Mouse (Mus musculus): ENCODE results near the gene 1700014D04Rik.
"Not testable (repeated sequence)": the region's sequence is repeated elsewhere in the genome, so short reads cannot be mapped to it uniquely, and the experiment has no call there.

1700014D04Rik gene

DNA sequence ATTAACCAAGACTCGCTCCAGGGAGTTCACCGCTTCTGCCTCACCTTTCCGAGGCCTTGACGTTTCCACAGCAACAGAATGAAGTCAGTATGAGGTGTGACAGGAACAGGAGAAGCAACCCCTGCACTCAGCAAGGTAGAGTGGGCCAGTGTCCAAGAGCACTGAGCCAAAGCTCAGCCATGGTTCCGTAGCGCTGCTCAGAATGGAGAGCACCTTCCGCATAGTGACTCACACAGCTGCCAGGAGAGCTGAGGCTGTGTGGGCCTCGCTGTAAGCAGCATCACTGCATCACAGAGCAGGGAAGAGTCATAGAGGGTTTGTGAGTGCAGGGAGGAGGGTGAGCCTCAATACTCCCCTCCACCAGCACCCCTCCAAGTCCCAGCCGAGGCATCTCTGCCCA, at the start of gene 1700014D04Rik:
Gene 1700014D04Rik, minus strand, starts transcription at position 42 of the 400 bp plus-strand sequence.
- DNase-seq (ENCODE audit: low spot score in 2 of 2) = no peak

DNA sequence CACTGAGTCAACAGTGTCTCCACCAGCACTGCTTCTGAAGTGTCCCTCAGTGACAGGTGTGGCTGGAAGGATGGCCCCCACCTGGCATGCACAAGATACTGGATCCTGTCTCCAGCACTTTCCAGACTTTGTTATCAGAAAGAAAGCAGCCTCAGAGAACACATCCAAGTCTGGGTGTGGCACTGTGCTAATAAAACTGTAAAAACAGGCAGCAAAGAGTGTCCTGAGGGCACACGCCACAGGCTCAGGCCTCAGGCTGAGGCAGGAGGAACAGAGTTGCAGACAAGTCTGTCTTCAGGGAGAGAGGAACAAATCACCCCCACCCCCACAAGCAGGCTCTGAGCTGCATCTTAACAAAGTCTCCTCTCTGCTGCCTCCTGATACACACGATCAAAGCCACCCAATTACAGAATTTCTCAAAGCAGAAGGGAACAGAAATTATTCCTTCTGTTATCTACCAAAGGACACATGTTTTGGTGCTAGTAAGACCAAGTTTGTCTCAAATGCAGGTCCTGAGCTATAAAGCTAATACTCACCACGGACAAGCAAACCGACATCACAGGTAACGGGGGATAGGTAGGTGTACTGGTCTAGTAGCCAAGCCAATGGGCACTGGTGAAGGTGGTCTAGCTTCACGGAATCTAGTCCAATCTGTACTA, 49.4 kb upstream of the 1700014D04Rik start:
- peak; percentile 73 to 78 for DNase-seq (ENCODE audit: low spot score in 2 of 2)

DNA sequence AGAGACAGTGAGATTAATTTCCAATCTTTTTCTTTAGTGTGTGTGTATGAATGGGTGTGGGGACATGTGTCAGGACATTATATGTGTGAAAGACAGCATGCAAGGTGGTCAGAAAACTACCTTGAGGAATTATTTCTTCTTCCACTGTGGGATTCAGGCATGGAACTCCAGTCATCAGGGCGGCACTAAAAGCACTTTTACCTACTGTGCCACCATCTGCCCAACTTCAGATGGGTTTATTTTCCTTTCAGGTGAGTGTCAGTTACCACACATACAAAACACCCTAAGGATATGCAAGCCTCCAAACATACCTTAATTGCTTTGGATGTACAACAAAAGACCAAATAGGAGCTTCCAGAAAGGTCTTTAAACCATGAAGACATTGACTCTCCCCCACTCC, 48.2 kb upstream of the 1700014D04Rik start:
- DNase-seq (ENCODE audit: low spot score in 2 of 2) = no peak

DNA sequence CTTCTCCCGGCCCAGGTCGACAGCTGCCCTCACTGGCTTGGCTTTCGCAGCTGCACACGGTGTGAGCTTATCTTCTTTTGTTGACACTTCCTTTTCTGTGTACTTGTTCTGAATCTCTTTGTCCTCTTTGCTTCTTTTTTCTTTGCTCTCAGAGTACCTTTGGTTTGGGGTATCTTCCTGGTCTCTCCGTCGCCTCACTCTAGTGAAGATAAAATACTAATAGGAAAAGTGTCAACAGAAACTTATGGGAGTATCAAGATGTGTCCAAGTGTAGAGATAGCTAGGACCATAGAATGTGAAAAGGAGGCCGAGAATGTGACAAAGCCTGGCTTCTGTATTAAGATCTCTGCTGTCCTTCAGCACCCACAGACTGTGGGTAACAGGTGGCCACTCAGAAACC, 35.6 kb upstream of the 1700014D04Rik start, which contains the start of gene Gm49354:
Gene Gm49354, minus strand, starts transcription at position 101 of the 400 bp plus-strand sequence.
- DNase-seq (ENCODE audit: low spot score in 2 of 2) = no peak

DNA sequence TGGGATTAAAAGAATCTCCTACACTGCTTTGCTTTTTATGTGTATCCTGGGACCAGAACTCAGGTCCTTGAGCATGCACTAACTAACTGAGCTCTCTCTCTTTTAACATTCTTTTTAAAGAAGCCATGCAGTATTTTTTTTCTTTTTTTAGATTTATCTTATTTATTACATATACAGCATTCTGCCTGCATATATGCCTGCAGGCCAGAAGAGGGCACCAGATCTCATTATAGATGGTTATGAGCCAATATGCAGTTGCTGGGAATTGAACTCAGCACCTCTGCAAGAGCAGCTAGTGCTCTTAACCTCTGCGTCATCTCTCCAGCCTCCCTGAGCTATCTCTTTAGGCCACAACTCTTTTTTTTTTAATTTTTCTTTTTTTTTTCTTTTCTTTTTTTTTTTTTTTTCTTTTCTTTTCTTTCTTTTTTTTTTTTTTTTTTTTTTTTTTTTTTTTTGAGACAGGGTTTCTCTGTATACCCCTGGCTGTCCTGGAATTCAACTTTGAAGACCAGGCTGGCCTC, 33.3 kb upstream of the 1700014D04Rik start:
- DNase-seq (ENCODE audit: low spot score in 2 of 2) = not testable (repeated sequence)

DNA sequence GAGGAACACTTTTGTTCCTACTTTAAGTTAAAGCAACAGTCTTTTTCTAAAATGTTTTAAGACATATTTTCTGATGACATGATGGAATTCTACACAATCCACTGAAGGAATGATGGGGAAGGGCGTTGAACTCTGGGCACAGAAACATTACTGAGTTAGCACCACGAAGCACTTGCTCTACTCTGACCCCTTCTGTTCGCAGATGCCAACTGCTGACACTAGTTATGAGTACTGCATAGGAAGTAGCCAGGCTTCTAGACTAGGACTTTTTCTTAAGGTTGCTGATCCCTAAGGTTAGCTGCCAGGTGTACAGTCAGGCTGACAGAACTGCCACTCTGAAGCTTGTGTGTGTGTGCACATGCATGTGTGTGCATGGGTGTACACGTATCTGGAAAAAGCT, 32.7 kb upstream of the 1700014D04Rik start:
- no peak for DNase-seq (ENCODE audit: low spot score in 2 of 2)

DNA sequence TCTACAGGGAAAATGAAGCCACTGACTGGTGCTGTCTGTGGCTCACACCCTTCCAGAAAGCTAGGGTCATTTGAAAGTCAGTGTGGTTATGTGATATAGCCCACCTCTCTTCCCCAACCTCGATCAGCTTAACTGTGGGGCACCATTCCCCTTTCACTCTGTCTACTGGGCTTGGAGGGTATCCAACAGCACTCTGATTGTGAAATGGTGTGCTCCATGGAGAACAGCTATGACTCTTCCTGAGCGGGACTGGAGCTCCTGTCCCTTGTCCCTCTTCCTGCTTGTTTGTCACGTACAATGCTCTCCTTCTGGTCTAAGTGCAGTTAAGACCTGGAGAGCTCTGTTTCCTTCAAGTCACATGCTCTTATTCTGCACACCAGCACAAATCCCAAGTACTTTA, 28.6 kb upstream of the 1700014D04Rik start:
- no peak for DNase-seq (ENCODE audit: low spot score in 2 of 2)

DNA sequence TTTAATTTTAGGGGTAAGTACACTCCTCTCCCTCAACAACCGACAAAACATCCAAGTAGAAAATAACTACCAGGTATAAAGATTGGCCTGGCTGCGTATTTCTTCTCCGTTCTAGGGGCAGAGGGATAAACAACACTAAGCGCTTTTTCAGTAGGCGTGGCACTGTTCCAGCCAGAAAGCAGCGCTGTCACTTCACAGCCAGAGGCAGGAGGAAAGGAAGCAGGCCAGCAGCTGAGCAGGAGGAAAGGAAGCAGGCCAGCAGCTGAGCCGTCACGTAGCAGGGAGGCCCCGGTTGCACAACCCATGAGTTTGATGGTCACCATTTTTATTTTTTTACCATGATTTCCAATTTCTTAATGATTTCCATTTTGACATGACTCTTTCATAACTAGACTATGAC, 24.7 kb upstream of the 1700014D04Rik start:
- DNase-seq (ENCODE audit: low spot score in 2 of 2) = peak; percentile 78 to 85

DNA sequence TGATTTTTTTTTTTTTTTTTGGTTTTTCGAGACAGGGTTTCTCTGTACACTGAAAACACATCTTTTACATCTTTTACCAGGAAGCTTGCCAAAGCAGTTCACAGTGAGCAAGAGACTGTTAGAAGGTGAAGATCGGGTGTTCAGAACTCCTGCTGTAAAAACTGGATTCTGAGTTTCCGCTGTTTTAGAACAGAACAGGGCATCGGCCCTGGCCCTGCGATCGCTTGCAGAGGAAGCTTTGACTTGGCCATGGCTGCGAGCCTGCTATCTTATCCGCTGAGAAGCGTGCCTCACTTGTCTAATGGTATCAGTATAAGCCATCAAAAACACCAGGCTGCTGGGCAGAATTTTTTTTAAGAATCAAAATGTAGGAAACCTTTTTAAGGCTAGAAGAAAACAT, 24.3 kb upstream of the 1700014D04Rik start:
- DNase-seq (ENCODE audit: low spot score in 2 of 2) = peak in 1 of 2 experiments; percentile 33

DNA sequence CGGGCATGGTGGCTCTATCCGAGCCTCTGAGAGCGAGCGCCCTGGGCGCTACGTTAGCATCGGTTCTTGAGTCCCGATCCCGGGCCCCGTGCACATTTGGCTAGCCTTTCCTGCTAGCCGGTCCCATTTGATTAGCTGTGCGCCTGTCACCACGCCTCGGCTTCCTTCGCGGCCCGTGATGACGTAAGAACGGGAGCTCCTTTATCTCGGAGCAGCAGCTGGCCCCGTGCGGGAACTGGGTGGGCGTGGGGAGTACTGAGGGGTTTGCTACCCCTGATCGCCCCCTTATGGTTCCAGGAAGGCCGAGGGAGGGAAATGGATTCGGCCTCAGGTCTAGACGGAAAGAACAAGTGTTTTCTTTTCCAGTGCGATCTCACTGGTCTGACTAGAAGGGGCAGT, 23.6 kb upstream of the 1700014D04Rik start:
- peak; percentile 94 to 95 for DNase-seq (ENCODE audit: low spot score in 2 of 2)

DNA sequence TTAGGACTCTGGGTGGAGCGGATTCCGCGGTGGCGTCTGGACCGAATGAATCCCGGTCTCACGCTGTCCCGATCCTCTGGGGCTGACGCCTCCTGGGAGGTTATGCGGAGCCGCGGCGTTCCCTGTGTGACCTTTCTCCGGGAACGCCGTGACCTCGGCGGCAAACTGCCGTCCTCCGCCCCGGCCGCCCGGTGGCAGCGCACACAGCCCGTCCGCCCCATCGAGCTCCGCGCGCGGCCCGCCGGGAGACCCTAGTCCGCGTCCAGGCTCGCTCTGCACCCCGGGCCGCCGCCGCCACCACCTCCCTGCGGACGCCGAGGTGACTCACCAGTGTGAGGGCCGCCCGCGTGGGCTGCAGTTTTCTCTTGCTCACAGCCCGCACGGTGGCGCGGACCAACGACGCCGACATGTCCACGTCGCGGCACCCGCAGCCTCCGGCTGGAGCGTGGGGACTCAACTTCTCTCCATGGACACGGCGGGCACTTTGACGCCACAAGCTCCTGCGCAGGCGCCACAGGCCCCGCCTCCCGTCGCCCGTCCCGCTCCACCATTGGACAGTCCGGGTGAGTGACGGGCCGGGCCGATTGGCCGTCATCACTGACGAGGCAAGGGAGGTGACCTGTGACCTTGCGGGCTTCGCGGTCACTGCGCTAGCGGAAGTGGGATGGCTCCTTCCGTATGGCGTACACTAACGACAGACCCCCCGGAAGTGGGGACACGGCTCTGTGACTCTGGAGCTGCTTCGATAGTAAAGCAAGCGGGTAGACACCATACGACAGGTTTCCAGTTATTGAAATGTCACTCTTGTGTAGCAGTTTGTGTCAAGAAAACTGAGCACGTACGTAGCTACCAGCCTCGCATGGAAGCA, 23.0 kb upstream of the 1700014D04Rik start, which contains the start of gene Isca1:
Gene Isca1, minus strand, starts transcription at position 515 of the 868 bp plus-strand sequence.
- DNase-seq (ENCODE audit: low spot score in 2 of 2) = peak; percentile 99 to 100

DNA sequence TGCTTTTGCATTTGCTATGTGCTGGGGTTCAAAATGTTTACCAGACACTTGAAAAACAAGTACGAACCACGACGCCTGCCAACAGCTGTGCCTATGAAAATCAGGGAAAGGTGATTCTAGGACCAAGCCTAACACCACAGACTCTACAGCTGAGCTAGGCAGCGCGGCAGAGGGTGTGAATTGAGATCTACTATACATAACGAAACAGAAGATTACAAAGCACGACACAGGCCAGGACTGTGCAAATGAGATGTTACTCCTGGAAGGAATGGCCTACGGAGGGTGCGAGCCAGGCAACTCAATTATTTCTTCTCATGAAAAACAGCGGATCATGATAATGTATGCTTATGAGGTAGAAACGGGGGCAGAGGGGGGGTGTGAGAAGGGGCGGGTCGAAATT, 22.0 kb upstream of the 1700014D04Rik start:
- peak in 1 of 2 experiments; percentile 25 for DNase-seq (ENCODE audit: low spot score in 2 of 2)

DNA sequence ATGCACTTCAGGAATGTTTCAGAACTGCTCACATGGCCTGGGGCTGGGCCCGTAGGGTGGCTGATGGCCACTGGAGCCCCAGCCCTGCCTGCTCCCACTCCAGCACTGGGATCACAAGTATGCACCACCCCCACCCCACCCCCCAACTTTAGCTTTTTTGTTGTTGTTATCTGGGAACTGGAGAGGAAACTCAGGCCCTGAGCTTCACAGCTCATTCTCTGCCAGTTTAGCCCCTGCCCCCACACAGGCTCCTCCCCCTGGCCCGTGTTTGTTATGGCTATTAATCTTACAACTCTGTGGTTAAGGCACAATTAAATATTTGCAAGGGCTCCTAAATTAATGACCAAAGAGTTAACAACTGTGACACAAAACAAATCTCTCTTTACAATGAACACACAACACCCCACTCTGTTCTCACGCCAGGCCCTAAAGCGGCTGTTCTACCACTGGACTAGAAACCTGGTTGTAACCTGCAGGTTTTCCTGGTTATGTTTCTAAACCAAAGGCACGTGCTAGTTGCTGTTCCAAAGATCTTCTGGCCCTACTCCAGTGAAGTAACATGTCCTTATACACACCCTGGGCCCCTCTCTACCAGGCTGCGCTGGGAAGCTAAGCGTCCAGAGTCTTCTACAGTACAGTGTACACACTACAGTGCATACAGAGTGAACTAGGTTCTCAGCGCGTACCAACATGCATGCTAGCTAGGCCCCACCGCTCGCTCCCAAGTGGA, 20.4 kb upstream of the 1700014D04Rik start:
- no peak for DNase-seq (ENCODE audit: low spot score in 2 of 2)

DNA sequence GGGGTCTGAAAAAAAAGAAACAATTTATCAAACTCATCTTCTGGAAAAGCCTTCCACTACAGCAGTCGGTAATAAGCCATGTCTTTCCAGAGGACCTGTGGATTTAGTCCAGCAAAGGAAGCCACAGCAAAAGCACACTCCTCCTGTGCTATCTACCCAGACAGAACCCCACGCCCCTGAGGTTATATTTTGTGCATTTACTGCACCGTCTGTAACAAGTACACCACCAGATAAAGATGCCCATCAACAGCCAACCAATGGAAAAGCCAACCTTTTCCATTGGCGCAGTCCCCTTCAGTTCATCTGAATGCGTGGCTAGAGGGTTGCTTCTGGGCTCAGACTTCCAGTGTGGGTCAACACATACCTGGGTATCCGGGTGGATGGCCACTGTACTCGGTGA, 16.2 kb upstream of the 1700014D04Rik start:
- DNase-seq (ENCODE audit: low spot score in 2 of 2) = peak in 1 of 2 experiments; percentile 45

DNA sequence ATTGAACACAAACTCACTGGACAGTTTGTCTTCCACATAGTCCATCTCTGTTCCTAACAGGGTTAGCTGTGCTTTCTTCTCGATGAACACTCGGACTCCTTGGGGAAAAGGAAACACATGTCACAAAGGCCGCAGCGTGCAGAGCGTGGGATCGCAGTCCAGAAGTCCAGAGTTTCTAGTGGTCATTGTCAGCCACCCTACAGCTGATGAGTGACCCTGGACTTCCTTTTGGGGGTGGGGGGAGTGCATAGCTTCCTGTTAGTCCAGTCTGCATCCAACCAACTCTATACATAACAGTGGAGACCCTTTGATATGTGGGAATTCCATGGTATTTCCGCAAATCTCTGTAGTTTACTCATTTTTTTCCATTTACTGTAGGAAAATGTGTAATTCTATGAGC, 10.4 kb upstream of the 1700014D04Rik start:
- DNase-seq (ENCODE audit: low spot score in 2 of 2) = no peak

DNA sequence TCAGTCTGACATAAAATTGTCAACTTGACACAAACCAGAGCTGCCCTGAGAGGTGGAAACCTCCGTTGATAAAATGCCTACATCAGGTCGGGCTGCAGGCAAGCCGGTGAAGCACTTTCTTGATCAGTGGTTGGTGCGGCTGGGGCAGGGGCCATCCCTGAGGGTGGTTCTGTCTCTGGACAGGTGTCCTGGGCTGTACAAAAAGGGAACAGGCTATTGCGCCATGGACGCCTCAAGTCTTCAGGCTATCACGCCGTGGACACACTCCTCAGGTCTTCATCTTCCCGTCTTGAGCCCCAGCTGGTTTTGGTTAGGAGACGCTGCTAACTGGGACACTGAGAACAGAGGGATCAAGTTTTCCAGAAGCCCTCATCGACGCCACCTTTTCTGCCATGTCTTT, 3.8 kb upstream of the 1700014D04Rik start:
- DNase-seq (ENCODE audit: low spot score in 2 of 2) = no peak

DNA sequence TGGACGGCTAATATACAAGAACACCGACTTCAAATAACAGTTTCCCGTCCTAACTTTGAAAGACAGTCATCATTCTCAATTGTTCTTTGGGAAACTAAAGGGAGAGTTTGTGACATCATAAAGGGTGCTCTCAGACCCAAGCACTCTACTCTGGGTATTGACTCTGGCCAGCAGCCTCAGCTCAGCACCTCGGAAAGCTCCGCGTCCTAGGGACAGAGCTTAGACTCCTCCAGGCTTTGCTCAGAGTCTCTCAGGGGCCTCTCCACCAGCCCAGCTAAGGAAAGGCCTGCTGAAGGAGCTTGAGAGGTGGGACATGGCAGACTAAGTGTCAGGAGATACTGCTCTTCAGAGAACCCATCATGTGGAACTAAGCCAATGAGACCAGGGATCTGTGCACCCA, 388 bp downstream of the 1700014D04Rik start:
- no peak for DNase-seq (ENCODE audit: low spot score in 2 of 2)

DNA sequence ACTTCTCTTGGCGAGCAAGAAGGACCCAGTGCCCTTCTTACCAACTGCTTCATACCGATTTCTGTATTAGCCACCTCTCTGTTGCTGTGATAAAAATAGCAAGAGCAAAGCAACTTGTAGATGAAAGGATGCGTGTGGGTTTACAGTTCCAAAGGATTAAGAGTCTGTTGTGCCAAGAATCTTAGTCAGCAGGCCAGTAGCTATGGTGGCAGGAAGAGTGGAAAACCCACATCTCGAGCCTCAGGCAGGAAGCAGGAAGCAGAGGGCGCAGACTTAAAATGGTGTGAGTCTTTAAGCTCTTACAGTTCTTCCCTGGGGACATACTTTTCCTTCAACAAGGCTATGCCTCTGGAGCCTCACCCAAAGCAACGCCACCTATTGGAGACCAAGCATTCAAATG, 1.1 kb downstream of the 1700014D04Rik start:
- DNase-seq (ENCODE audit: low spot score in 2 of 2) = no peak

DNA sequence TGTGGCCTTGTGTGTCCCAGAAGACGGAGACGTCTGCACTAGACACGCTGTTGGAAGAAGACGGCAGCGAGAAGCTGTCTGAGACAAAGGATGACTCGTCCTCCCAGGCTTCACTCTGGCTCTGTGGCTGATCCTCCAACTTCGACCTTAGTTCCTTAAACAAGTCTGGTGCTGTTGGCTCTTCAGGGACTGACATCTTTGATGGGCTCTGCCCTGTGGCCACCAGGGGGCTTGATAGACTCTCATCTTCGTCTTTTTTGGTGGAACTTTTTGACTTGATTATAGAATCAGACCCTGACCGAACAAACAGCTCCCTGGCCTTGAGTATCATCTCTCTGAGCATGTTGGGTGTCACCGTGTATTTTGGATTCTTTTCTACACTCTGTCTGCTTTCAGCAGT, 4.9 kb downstream of the 1700014D04Rik start:
- peak; percentile 50 to 77 for DNase-seq (ENCODE audit: low spot score in 2 of 2)

DNA sequence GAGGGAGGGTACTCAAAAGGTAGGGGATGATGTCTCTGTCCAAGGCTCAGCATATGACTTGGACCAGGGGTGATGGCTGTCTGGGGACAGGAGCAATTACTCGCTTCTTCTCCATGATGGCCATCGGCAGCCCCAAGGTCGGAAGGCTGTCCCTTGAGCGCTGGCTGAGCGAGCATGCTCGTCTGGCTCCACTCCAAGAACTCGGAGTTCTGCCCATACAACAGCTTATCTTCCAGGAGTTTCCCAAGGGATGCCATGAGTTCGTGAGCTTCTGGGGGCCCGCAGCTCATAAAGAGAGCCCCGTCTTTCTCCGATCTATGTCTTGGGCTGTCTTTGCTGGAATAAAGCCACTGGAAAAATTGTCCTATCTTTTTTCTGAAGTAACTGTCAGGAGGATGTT, 5.5 kb downstream of the 1700014D04Rik start:
- DNase-seq (ENCODE audit: low spot score in 2 of 2) = no peak

DNA sequence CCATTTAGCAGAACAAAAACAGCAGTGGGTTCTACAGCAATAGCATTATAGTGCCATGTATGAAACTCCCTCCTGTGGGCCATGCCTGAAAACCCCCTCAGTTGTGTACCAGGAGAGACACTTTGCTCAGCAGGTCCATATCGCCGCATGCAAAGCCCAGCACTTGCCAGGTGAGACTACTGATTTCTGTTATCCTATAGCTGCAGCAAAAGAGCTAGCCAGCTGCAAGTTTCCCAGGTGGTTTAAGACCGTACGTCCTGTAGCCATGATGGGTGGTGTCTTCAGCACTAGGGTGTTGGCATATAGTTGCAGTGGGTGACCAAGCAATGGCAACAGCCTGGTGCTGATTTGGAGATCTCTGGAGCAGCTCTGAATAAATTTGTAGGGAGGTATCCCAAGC, 7.2 kb downstream of the 1700014D04Rik start:
- DNase-seq (ENCODE audit: low spot score in 2 of 2) = peak in 1 of 2 experiments; percentile 50

DNA sequence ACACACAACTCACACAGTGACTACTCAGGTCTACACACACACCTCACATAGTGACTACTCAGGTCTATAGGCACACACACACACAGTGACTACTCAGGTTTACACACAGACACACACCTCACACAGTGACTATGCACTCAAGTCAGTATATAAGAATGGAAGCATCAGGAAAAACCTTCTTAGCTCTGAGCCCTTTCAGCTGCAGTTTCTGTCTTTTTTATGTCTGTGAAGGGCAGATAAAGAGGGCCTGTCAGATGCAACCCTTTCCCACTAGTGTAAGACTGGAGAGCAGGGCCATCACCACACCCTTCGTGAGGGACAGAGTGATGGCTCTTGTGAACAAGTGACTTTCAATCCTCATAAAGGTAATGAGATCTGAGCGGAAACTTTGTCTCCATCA, 8.1 kb downstream of the 1700014D04Rik start:
- DNase-seq (ENCODE audit: low spot score in 2 of 2) = no peak

Data from spleen, postnatal 4 days (tissue).